Mouse (Mus musculus) CD4-positive, CD25-positive, alpha-beta regulatory T cell, adult 2 months (primary cell): ENCODE data around the gene Tas2r105.

Experiments used
- DNase-seq: peaks from one replicate; pipeline ENCODE4 v3.0.0-alpha.2; 2012; ENCODE audit warnings: low read depth, low spot score

The Tas2r105 gene

GRCm38 (mm10) chr6:131687395-131687794 lies at the start of gene Tas2r105:
Gene Tas2r105 (minus strand): TSS chr6:131687495.
- DNase-seq, result no peak

- no peak for DNase-seq
These were observed 25.5 kb upstream of the Tas2r105 start for GRCm38 (mm10) chr6:131712803-131713202.

- DNase-seq, result no peak
These were observed 2.7 kb upstream of the Tas2r105 start, which contains the start of gene Tas2r114 for GRCm38 (mm10) chr6:131689963-131690362. Gene Tas2r114 (minus strand): TSS chr6:131690063.

GRCm38 (mm10) chr6:131685644-131686043 lies 1.7 kb downstream of the Tas2r105 start, which contains the start of gene Tas2r104:
Gene Tas2r104 (minus strand): TSS chr6:131685744.
- no peak for DNase-seq

- no peak for DNase-seq
These were observed 8.5 kb downstream of the Tas2r105 start, which contains the start of gene Tas2r106 for GRCm38 (mm10) chr6:131678786-131679185. Gene Tas2r106 (minus strand): TSS chr6:131678886.

DNA sequence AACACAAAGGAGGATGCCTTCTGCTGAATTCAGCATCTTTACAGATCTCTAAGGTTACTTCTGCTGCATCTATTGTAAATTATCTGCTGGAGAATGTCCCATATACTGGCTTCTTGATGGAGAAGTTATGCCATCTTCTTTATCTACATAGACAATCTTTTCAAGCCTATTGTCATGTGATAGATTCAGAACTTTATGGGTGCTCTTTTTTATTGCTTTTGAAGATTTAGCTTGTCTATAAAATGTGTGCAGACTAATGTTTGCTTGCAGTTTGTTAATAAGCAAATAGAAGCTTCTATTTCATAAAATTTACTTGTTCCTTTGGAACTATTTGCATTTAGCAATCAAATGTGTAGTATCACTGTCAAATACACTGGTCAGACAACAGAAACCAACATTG lies 27.2 kb downstream of the Tas2r105 start, which contains the start of gene Tas2r107:
Tas2r107 (minus strand) TSS at position 101 of the 400 bp plus-strand sequence.
- no peak for DNase-seq
